ENCODE assay signal across 9 mouse cellular contexts in genomic region chr1:162547607-162548006, GRCm38 (mm10). TPM values are rescaled to one million over a fixed set of nuclear protein-coding genes. Genes with fewer than 3 reads are reported as not detected.
A peak's percentile ranks its signal among the peaks of the same experiment; 100 is the strongest.
DNase-seq lines count a peak whose midpoint lies in the region; ATAC-seq and TF ChIP-seq lines count a peak whose summit lies in the region.
"Had no signal": no experiment of that assay in that cellular context is flagged by ENCODE, and none has a peak within 500 bp of the region (broad histone marks: within the 10 kb centered on the region; RNA-seq: fewer than 3 reads in every experiment).

No protein-coding gene starts in this region.

- DNase-seq in heart, postnatal 4 days, result no peak
- no peak for DNase-seq in adrenal gland, postnatal 36 days
- no peak for DNase-seq in ovary, postnatal 14 days (ENCODE audit: low spot score)
- DNase-seq in urinary bladder, postnatal 25 days (ENCODE audit: low spot score), result no peak

- no peak for TF ChIP-seq CTCF in E14TG2a.4 (conservative IDR thresholded peaks at IDR 0.05; ENCODE audit: low read length)

- no peak for ATAC-seq in heart, embryonic 11.5 days (replicated peaks; ENCODE audit: insufficient number of reproducible peaks, low FRiP score, low TSS enrichment)
- no peak for ATAC-seq in heart, embryonic 16.5 days (replicated peaks; ENCODE audit: extremely low read depth, insufficient read depth, low FRiP score)
- 0 out of 2 replicates have a peak, but pooled peaks have one; percentile 9 for ATAC-seq in megakaryocyte progenitor cell, adult 5-6 weeks (replicated peaks; ENCODE audit: poor library complexity)

- H3K4me3 ChIP-seq in heart, embryonic 11.5 days (ENCODE audit: low read depth, low read length), result peak overlapping the region; percentile 77
- H3K4me3 ChIP-seq in E14TG2a.4 (replicated peaks; ENCODE audit: low read length), result peak overlapping the region; percentile 86
- H3K4me3 ChIP-seq in heart, embryonic 16.5 days (ENCODE audit: low read length), result peak overlapping the region; percentile 77

- peaks cover 12% of the 10 kb centered on the region for H3K36me3 ChIP-seq in heart, embryonic 11.5 days (ENCODE audit: control insufficient read depth, insufficient read depth, low read length)
- peaks cover 39% of the 10 kb centered on the region for H3K36me3 ChIP-seq in E14TG2a.4 (ENCODE audit: insufficient read depth, low read length)
- peaks cover 20% of the 10 kb centered on the region for H3K36me3 ChIP-seq in heart, embryonic 16.5 days (ENCODE audit: control insufficient read depth, insufficient read depth)

- H3K27me3 ChIP-seq in heart, embryonic 11.5 days (ENCODE audit: control insufficient read depth, insufficient read depth, low read length), result no peaks in the 10 kb centered on the region
- peaks cover 5% of the 10 kb centered on the region; the same call in 1 of the 2 replicates for H3K27me3 ChIP-seq in E14TG2a.4 (ENCODE audit: insufficient read depth, low read length)
- no peaks in the 10 kb centered on the region for H3K27me3 ChIP-seq in heart, embryonic 16.5 days (ENCODE audit: control insufficient read depth, insufficient read depth, low read length)
- H3K27me3 ChIP-seq: Patski had no signal

- peak overlapping the region; percentile 99 for H3K4me2 ChIP-seq in heart, embryonic 11.5 days
- peak overlapping the region; percentile 84 for H3K4me2 ChIP-seq in heart, embryonic 16.5 days (ENCODE audit: low read depth, low read length)

- WGBS in heart, embryonic 11.5 days (ENCODE audit: insufficient replicate concordance), result 13% methylated on average over 10 of the region's 10 CpGs
- WGBS in heart, embryonic 16.5 days, result 3% methylated on average over 10 of the region's 10 CpGs

- no peaks in the 10 kb centered on the region for H3K9me3 ChIP-seq in heart, embryonic 11.5 days (replicated peaks; ENCODE audit: control insufficient read depth, low read length)
- H3K9me3 ChIP-seq in E14TG2a.4 (ENCODE audit: low read length), result no peaks in the 10 kb centered on the region
- H3K9me3 ChIP-seq in heart, embryonic 16.5 days (replicated peaks; ENCODE audit: control insufficient read depth, low read length), result no peaks in the 10 kb centered on the region

- H3K4me1 ChIP-seq in heart, embryonic 11.5 days (ENCODE audit: control insufficient read depth, insufficient read depth, low read length), result peaks cover 9% of the 10 kb centered on the region
- H3K4me1 ChIP-seq in E14TG2a.4 (replicated peaks; ENCODE audit: low read depth, low read length), result peaks cover 49% of the 10 kb centered on the region
- H3K4me1 ChIP-seq in heart, embryonic 16.5 days (ENCODE audit: control insufficient read depth, insufficient read depth, low read length), result peaks cover 13% of the 10 kb centered on the region

- 0 out of 2 replicates have a peak overlapping the region, but pooled peaks have one; percentile 50 for H3K27ac ChIP-seq in heart, embryonic 11.5 days (ENCODE audit: low read depth, low read length)
- no peak overlapping the region for H3K27ac ChIP-seq in heart, embryonic 16.5 days (ENCODE audit: low read length)

- H3K9ac ChIP-seq in heart, embryonic 11.5 days (ENCODE audit: low read depth, low read length), result peak overlapping the region; percentile 79
- H3K9ac ChIP-seq in heart, embryonic 16.5 days (ENCODE audit: low read length), result peak overlapping the region; percentile 76

RNA-seq across cellular contexts. Expression of gene Mettl13, which starts 0.7 kb away (rescaled TPM):
- 8.1 and 8.8 TPM in 2 replicates for polyA plus RNA-seq in heart, embryonic 11.5 days (2014; fragmentation: Nextera tagmentation; extraction: Ambion mirVana)
- total RNA-seq in heart, postnatal 4 days (2021), result 1 to 10 TPM; 6.6 to 8.1 TPM
- polyA plus RNA-seq in heart, embryonic 16.5 days (2015; fragmentation: Nextera tagmentation; extraction: Ambion mirVana), result 12.9 and 13.2 TPM in 2 replicates
- 7.9 and 8.8 TPM in 2 replicates for total RNA-seq in megakaryocyte progenitor cell, adult 5-6 weeks (2015)
- total RNA-seq in megakaryocyte progenitor cell, adult 5-6 weeks (2017), result 16.0 and 22.9 TPM in 2 replicates
- total RNA-seq in adrenal gland, postnatal 36 days (2021), result 10 to 100 TPM; 15.5 to 18.4 TPM

RNA-seq across cellular contexts. Expression of gene Vamp4, which starts 22.7 kb away (rescaled TPM):
- polyA plus RNA-seq in heart, embryonic 11.5 days (2014; fragmentation: Nextera tagmentation; extraction: Ambion mirVana), result 37.7 and 39.9 TPM in 2 replicates
- total RNA-seq in heart, postnatal 4 days (2021), result 10 to 100 TPM; 18.2 to 18.8 TPM
- 32.6 and 37.7 TPM in 2 replicates for polyA plus RNA-seq in heart, embryonic 16.5 days (2015; fragmentation: Nextera tagmentation; extraction: Ambion mirVana)
- 39.8 and 41.7 TPM in 2 replicates for total RNA-seq in megakaryocyte progenitor cell, adult 5-6 weeks (2015)
- total RNA-seq in megakaryocyte progenitor cell, adult 5-6 weeks (2017), result 21.7 and 25.9 TPM in 2 replicates
- total RNA-seq in adrenal gland, postnatal 36 days (2021), result 10 to 100 TPM; 41.4 to 41.6 TPM
